Mouse (Mus musculus) hindbrain, postnatal 0 days (tissue): ENCODE measurements at regions not wholly inside any gene's neighbourhood (a gene's known extent, or its start where the extent isn't known, plus 50 kb on each side); places are given as distances from the start of the nearest gene placed in this dataset.
A peak's percentile ranks its signal among the peaks of the same experiment; 100 is the strongest.

ENCODE experiments used
- ATAC-seq: fragments of 200-750 bp; cut with Nextera tagmentation; 2 replicates; pipeline ENCODE4 v1.8.0; 2017; ENCODE audit warnings: mild to moderate bottlenecking, moderate TSS enrichment, moderate library complexity
- DNase-seq: peaks from one replicate; pipeline ENCODE4 v3.0.0-alpha.2; 2015; ENCODE audit warnings: low spot score
- H3K27ac ChIP-seq: fragments of 300-500 bp; sonication (generic); 2 replicates; pipeline ENCODE4 v1.5.1; 2014; ENCODE audit warnings: mild to moderate bottlenecking
- H3K27me3 ChIP-seq: fragments of 300-500 bp; sonication (generic); 2 replicates; pipeline ENCODE4 v1.6.1; 2014; ENCODE audit warnings: low read length, mixed read lengths; ENCODE audit not compliant: insufficient read depth
- H3K36me3 ChIP-seq: fragments of 300-500 bp; sonication (generic); 2 replicates; pipeline ENCODE4 v1.6.1; 2014; ENCODE audit warnings: low read length, mixed read lengths; ENCODE audit not compliant: insufficient read depth
- H3K4me1 ChIP-seq: fragments of 300-500 bp; sonication (generic); 2 replicates; pipeline ENCODE4 v1.6.1; 2014; ENCODE audit warnings: antibody characterized with exemption, low read length, mixed read lengths; ENCODE audit not compliant: insufficient read depth
- H3K4me2 ChIP-seq: fragments of 300-500 bp; sonication (generic); 2 replicates; pipeline ENCODE4 v1.6.1; 2014; ENCODE audit warnings: low read depth, mild to moderate bottlenecking, low read length, moderate library complexity, mixed read lengths
- H3K4me3 ChIP-seq: fragments of 300-500 bp; sonication (generic); 2 replicates; pipeline ENCODE4 v1.5.1; 2014; ENCODE audit warnings: low read length
- H3K9ac ChIP-seq: fragments of 300-500 bp; sonication (generic); replicated peaks from 2 replicates; pipeline ENCODE4 v1.6.1; 2014; ENCODE audit warnings: mild to moderate bottlenecking, low read length, moderate library complexity, mixed read lengths
- H3K9me3 ChIP-seq: fragments of 300-500 bp; sonication (generic); 2 replicates; pipeline ENCODE4 v1.6.1; 2016; ENCODE audit warnings: low read length, mixed read lengths
- CTCF ChIP-seq: IDR thresholded peaks from 2 replicates; pipeline ENCODE4 v1.5.1; 2016; ENCODE audit warnings: antibody characterized with exemption, control low read depth, low read depth
- WGBS: fragments of 180-500 bp; shearing (Covaris S2); extraction: QIAGEN DNeasy Blood & Tissue Kit; methylation state at CpG from one replicate; pipeline ENCODE4 v1.1.7; 2014; 5-methylcytosine and 5-hydroxymethylcytosine counted together

- Histone ChIP-seq H3K36me3 (no peaks in the 10 kb centered on the region), H3K9me3 (no peaks in the 10 kb centered on the region), H3K4me2 (no peak overlapping the region), H3K27ac (no peak overlapping the region), H3K4me3 (no peak overlapping the region), H3K9ac (no peak overlapping the region), H3K27me3 (no peaks in the 10 kb centered on the region), H3K4me1 (no peaks in the 10 kb centered on the region)
- ATAC-seq (no peak), DNase-seq (no peak)
- 86% methylated on average over 10 of the region's 10 CpGs for WGBS
- TF ChIP-seq CTCF, result no peak
Measured at GRCm38 (mm10) chr3:41384410-41384809, 171.1 kb upstream of the Jade1 start.

- Histone ChIP-seq H3K9me3 (no peaks in the 10 kb centered on the region), H3K4me2 (no peak overlapping the region), H3K9ac (no peak overlapping the region), H3K4me3 (no peak overlapping the region), H3K27ac (no peak overlapping the region), H3K27me3 (no peaks in the 10 kb centered on the region), H3K4me1 (peaks cover 15% of the 10 kb centered on the region), H3K36me3 (no peaks in the 10 kb centered on the region)
- no peak for DNase-seq
- WGBS, result 61% methylated on average over 5 of the region's 5 CpGs
- ATAC-seq, result no peak
- no peak for TF ChIP-seq CTCF
Measured at GRCm38 (mm10) chr3:41378576-41378975, 177.0 kb upstream of the Jade1 start.

GRCm38 (mm10) chr3:41377826-41378406, 177.6 kb upstream of the Jade1 start:
- Histone ChIP-seq H3K36me3 (no peaks in the 10 kb centered on the region), H3K4me1 (peaks cover 15% of the 10 kb centered on the region), H3K27ac (no peak overlapping the region), H3K9me3 (no peaks in the 10 kb centered on the region), H3K4me3 (no peak overlapping the region), H3K9ac (no peak overlapping the region), H3K27me3 (no peaks in the 10 kb centered on the region), H3K4me2 (no peak overlapping the region)
- ATAC-seq (no peak), DNase-seq (peak; percentile 36)
- 39% methylated on average over 5 of the region's 5 CpGs for WGBS
- TF ChIP-seq CTCF, result no peak

GRCm38 (mm10) chr3:41376848-41377582, 178.5 kb upstream of the Jade1 start:
- Histone ChIP-seq H3K4me3 (no peak overlapping the region), H3K4me2 (no peak overlapping the region), H3K4me1 (peaks cover 15% of the 10 kb centered on the region), H3K27me3 (no peaks in the 10 kb centered on the region), H3K27ac (no peak overlapping the region), H3K36me3 (no peaks in the 10 kb centered on the region), H3K9me3 (no peaks in the 10 kb centered on the region), H3K9ac (no peak overlapping the region)
- WGBS, result 16% methylated on average over 6 of the region's 6 CpGs
- no peak for TF ChIP-seq CTCF
- ATAC-seq (peak; percentile 86), DNase-seq (peak; percentile 52)

- H3K4me3 ChIP-seq, result no peak overlapping the region
- no peaks in the 10 kb centered on the region for H3K9me3 ChIP-seq
- DNase-seq (no peak), ATAC-seq (no peak)
- H3K9ac ChIP-seq, result no peak overlapping the region
- 92% methylated on average over 2 of the region's 2 CpGs for WGBS
- H3K4me2 ChIP-seq, result no peak overlapping the region
- H3K4me1 ChIP-seq, result peaks cover 15% of the 10 kb centered on the region
- H3K27ac ChIP-seq, result no peak overlapping the region
- TF ChIP-seq CTCF, result no peak
- no peaks in the 10 kb centered on the region for H3K36me3 ChIP-seq
- no peaks in the 10 kb centered on the region for H3K27me3 ChIP-seq
Measured at GRCm38 (mm10) chr3:41375230-41375930, 180.2 kb upstream of the Jade1 start.

GRCm38 (mm10) chr3:41373198-41373597, 182.3 kb upstream of the Jade1 start:
- Histone ChIP-seq H3K9ac (no peak overlapping the region), H3K36me3 (no peaks in the 10 kb centered on the region), H3K4me1 (peaks cover 15% of the 10 kb centered on the region), H3K9me3 (no peaks in the 10 kb centered on the region), H3K27me3 (no peaks in the 10 kb centered on the region), H3K4me2 (no peak overlapping the region), H3K27ac (no peak overlapping the region), H3K4me3 (no peak overlapping the region)
- WGBS, result 68% methylated on average over 5 of the region's 5 CpGs
- TF ChIP-seq CTCF, result no peak
- no peak for ATAC-seq
- DNase-seq, result no peak
